Mouse (Mus musculus) CH12.LX (cell line): ENCODE measurements around the gene Ly6g6c.

Experiments
- CTCF ChIP-seq, 2 experiments: IDR thresholded peaks in 1 of 2; conservative IDR thresholded peaks in 1 of 2; 2 replicates each; pipeline ENCODE4 v1.5.1; 2011 to 2012; ENCODE audit warnings: low read depth in 2 of 2, low read length in 2 of 2, improper control_type of control experiment in 1 of 2, inconsistent platforms in 1 of 2, mild to moderate bottlenecking in 1 of 2, moderate library complexity in 1 of 2
- POLR2A ChIP-seq: IDR thresholded peaks from 2 replicates; pipeline ENCODE4 v1.6.1; 2011; ENCODE audit warnings: low read depth, mild to moderate bottlenecking, improper control_type of control experiment, low read length

DNA sequence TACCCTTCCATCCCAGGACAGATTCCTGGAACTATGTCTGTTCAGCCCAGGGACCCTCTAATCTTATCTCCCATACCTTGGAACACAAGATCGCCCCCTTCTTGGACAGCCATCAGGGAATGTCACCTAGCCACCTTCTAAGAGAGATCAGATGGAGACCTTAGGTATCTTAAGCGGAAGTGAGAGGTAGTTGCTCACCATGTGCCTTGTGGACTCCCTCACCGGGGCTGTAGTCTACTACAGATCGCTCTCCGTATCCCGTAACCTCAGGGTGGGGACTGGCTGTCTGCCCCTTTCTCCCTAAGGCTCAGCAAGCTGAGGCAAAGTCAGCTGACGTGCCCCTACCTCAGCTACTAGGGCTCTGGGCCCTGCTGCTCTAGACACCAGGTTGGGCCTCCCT is 38.9 kb downstream of the Ly6g6c start:
- no peak for TF ChIP-seq POLR2A
- TF ChIP-seq CTCF (conservative IDR thresholded peaks at IDR 0.05 in 1 of 2, IDR thresholded peaks at IDR 0.05 in 1 of 2; ENCODE audit: low read depth in 2 of 2, low read length in 2 of 2) = no peak
